Mouse (Mus musculus) bone marrow, adult 2 months (tissue): ENCODE measurements around the gene Kat2b. TPM values are rescaled to one million over a fixed set of nuclear protein-coding genes. Genes with fewer than 3 reads are reported as not detected.
A peak's percentile ranks its signal among the peaks of the same experiment; 100 is the strongest.
"Not testable (repeated sequence)": the region's sequence is repeated elsewhere in the genome, so short reads cannot be mapped to it uniquely, and the experiment has no call there.

Experiments used
- H3K27ac ChIP-seq: fragments of 200-500 bp; 2 replicates; pipeline ENCODE4 v1.5.1; 2012; ENCODE audit warnings: low read depth, mild to moderate bottlenecking, control low read depth, inconsistent platforms, low read length; ENCODE audit not compliant: control insufficient read depth, poor library complexity, insufficient read depth
- H3K4me1 ChIP-seq: fragments of 200-500 bp; 2 replicates; pipeline ENCODE4 v1.6.1; 2011; ENCODE audit warnings: low read length; ENCODE audit not compliant: control insufficient read depth, insufficient read depth
- H3K4me3 ChIP-seq: fragments of 200-500 bp; replicated peaks from 2 replicates; pipeline ENCODE3; 2011; ENCODE audit warnings: mild to moderate bottlenecking, low read depth, low read length, control low read depth; ENCODE audit not compliant: control insufficient read depth
- CTCF ChIP-seq: fragments of 200-500 bp; IDR thresholded peaks from 2 replicates; pipeline ENCODE4 v1.5.1; 2011; ENCODE audit warnings: low read length, control low read depth; ENCODE audit not compliant: control insufficient read depth, insufficient read depth
- POLR2A ChIP-seq: fragments of 200-500 bp; IDR thresholded peaks from 2 replicates; pipeline ENCODE4 v1.6.1; 2011; ENCODE audit warnings: low read depth, mild to moderate bottlenecking, control low read depth, low read length, borderline replicate concordance; ENCODE audit not compliant: control insufficient read depth
- WGBS: fragments of 180-500 bp; shearing (Covaris S2); methylation state at CpG from one replicate; pipeline ENCODE4 v1.1.7; 2018; 5-methylcytosine and 5-hydroxymethylcytosine counted together
- polyA plus RNA-seq: library from polyadenylated mRNA; stranded (reverse); fragments of >200 nt; gene quantifications from 2 replicates; pipeline ENCODE4 v1.2.4, GENCODE M21; 2011; ENCODE audit warnings: low replicate concordance; ENCODE audit not compliant: missing spikeins, insufficient read depth, insufficient read length

The Kat2b gene
- polyA plus RNA-seq, 1 experiment: 50.6 TPM

- 14% methylated on average over 7 of the region's 7 CpGs for WGBS
- Histone ChIP-seq H3K27ac (peak overlapping the region; percentile 95), H3K4me3 (peak overlapping the region; percentile 74), H3K4me1 (no peaks in the 10 kb centered on the region; the same call in 1 of the 2 replicates)
- TF ChIP-seq POLR2A (no peak), CTCF (no peak)
Measured at GRCm38 (mm10) chr17:53689946-53690345, 123.3 kb downstream of the Kat2b start.

- Histone ChIP-seq H3K4me3 (no peak overlapping the region), H3K27ac (no peak overlapping the region), H3K4me1 (no peaks in the 10 kb centered on the region)
- 73% methylated on average over 2 of the region's 2 CpGs for WGBS
- TF ChIP-seq POLR2A (no peak), CTCF (no peak)
Measured at GRCm38 (mm10) chr17:53694039-53694438, 127.4 kb downstream of the Kat2b start.

- H3K4me1 ChIP-seq: not testable (repeated sequence)
- 92% methylated on average over 8 of the region's 8 CpGs for WGBS
Measured at GRCm38 (mm10) chr17:53697521-53697920, 130.9 kb downstream of the Kat2b start.

GRCm38 (mm10) chr17:53714453-53714852, 147.8 kb downstream of the Kat2b start:
- TF ChIP-seq POLR2A (no peak), CTCF (no peak)
- Histone ChIP-seq H3K4me1 (no peaks in the 10 kb centered on the region), H3K27ac (no peak overlapping the region), H3K4me3 (no peak overlapping the region)
- WGBS: 59% methylated on average over 1 of the region's 1 CpGs

More at GRCm38 (mm10) chr17:53697521-53697920, 130.9 kb downstream of the Kat2b start:
- H3K4me3 ChIP-seq, H3K27ac ChIP-seq: not testable (repeated sequence)

GRCm38 (mm10) chr17:53715161-53715560, 148.5 kb downstream of the Kat2b start:
- not testable (repeated sequence) for H3K4me3 ChIP-seq, H3K27ac ChIP-seq, H3K4me1 ChIP-seq
- WGBS: 57% methylated on average over 1 of the region's 1 CpGs

- WGBS: 57% methylated on average over 1 of the region's 1 CpGs
- H3K4me1 ChIP-seq: no peaks in the 10 kb centered on the region
Measured at GRCm38 (mm10) chr17:53718474-53718873, 151.8 kb downstream of the Kat2b start.

GRCm38 (mm10) chr17:53718916-53719315, 152.3 kb downstream of the Kat2b start:
- H3K4me3 ChIP-seq, H3K27ac ChIP-seq: not testable (repeated sequence)
- WGBS: 82% methylated on average over 3 of the region's 3 CpGs

More at GRCm38 (mm10) chr17:53718474-53718873, 151.8 kb downstream of the Kat2b start:
- Histone ChIP-seq H3K4me3 (no peak overlapping the region), H3K27ac (no peak overlapping the region)
- TF ChIP-seq CTCF (no peak), POLR2A (no peak)

More at GRCm38 (mm10) chr17:53718916-53719315, 152.3 kb downstream of the Kat2b start:
- H3K4me1 ChIP-seq: not testable (repeated sequence)

Other genes starting within 250 kb of the Kat2b start
- gene Efhb, start 103.5 kb upstream of the Kat2b start, polyA plus RNA-seq: not detected in 2 replicates
- 14.3 and 23.3 TPM in 2 replicates for gene Rab5a, start 87.6 kb upstream of the Kat2b start, polyA plus RNA-seq
- not detected in 2 replicates for gene Pp2d1, start 27.4 kb upstream of the Kat2b start, polyA plus RNA-seq
- 32.1 and 36.6 TPM in 2 replicates for gene Sgo1, start 122.5 kb downstream of the Kat2b start, polyA plus RNA-seq